Mouse (Mus musculus): ENCODE measurements around the gene Olfr1457.

Gene Olfr1457

DNA sequence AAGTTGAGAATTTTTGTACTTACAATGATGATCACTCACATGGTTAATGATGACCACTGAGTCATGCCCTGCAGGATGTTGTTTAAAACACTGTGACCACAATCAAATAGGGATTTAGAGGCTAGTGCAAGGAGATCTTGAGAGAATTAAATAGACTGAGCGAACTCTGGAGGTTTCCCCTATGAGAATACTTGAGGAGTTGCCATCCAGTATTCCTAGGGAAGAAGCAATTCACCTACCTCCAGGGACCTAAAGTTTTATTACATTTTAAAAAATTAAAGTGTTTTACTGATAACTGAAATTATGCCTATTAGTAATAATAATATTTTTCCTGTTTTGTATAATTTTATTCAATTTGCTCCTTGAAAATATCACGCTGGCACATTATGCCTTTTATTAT lies at the start of gene Olfr1457:
Gene Olfr1457, minus strand, starts transcription at position 101 of the 400 bp plus-strand sequence.
- DNase-seq: no peak

DNA sequence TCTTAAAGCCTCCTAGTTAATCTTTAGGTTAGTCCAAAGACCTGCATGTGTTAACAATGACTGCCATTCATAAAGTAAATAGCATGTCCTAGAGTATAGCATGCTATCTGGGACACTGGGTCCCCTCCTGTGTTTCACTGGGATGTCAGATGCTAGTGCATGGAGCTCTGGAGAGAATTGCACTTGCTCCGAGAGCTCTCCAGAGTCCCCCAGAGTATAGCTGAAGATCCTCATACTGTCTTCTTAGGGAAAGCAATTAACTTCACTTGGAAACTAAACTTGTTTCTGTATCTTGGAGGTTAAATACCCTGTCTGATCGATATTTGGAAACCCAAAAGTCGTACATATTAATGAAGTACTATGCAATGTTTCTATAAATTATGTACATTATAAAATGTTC lies 9.0 kb upstream of the Olfr1457 start, which contains the start of gene Olfr1458:
Gene Olfr1458, minus strand, starts transcription at position 101 of the 400 bp plus-strand sequence.
- DNase-seq: no peak

DNA sequence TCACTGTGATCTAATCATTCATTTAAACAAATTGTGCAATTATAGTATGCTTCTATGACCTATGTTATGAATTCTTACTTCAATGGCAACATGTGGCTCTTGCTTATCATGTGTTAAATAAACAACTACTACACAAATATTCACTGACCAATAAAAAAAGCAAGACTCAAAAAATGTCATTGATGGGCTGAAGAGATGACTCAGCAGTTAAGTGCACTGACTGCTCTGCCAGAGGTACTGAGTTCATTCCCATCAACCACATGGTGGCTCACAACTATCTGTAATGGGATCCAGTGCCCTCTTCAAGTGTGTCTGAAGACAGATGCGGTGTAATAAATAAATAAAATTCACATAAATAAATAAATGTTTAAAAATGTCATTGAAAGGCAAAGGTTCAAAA lies 3.8 kb downstream of the Olfr1457 start:
- DNase-seq: no peak

DNA sequence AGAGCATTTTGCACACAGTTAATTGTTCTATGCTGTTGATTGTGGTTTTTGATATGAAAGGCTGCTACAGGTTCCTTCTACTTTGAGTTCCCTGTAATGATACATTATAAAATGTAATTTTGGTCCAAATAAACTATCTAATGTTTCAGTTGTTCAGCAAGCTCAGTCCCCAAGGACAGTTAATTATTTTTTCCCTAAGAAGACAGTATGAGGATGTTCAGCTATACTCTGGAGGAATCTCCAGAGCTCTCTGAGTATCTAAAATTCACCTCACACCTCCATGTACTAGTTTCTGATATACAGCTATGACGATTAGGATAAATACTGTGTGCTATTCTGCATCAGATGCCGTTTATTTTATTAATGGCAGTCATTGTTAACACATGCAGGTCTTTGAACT lies 37.4 kb downstream of the Olfr1457 start, which contains the start of gene Olfr1454:
Gene Olfr1454, plus strand, starts transcription at position 301 of the 400 bp plus-strand sequence.
- no peak for DNase-seq
